Mouse (Mus musculus) ES-E14 (cell line): Measurements from ENCODE around the gene Erbb4.

Source experiments
- CHD2 ChIP-seq: IDR thresholded peaks from 2 replicates; pipeline ENCODE4 v1.6.1; 2014; ENCODE audit warnings: mild to moderate bottlenecking, low read depth, low read length, inconsistent platforms
- HCFC1 ChIP-seq: IDR thresholded peaks from 2 replicates; pipeline ENCODE4 v1.6.1; 2012; ENCODE audit warnings: low read length, inconsistent platforms, borderline replicate concordance; ENCODE audit not compliant: insufficient read depth
- MAFK ChIP-seq: IDR thresholded peaks from 2 replicates; pipeline ENCODE4 v1.6.1; 2014; ENCODE audit warnings: mild to moderate bottlenecking, low read depth, low read length, inconsistent platforms; ENCODE audit not compliant: insufficient read depth
- ZC3H11A ChIP-seq: IDR thresholded peaks from 2 replicates; pipeline ENCODE4 v1.6.1; 2012; ENCODE audit warnings: low read depth, mild to moderate bottlenecking, inconsistent platforms, low read length, borderline replicate concordance
- ZNF384 ChIP-seq: IDR thresholded peaks from 2 replicates; pipeline ENCODE4 v1.6.1; 2012; ENCODE audit warnings: low read depth, low read length, inconsistent platforms

GRCm38 (mm10) chr1:68961365-68962116, 146.3 kb downstream of the Erbb4 start:
- TF ChIP-seq ZC3H11A (no peak), HCFC1 (no peak), MAFK (no peak), CHD2 (no peak), ZNF384 (no peak)
